Mouse (Mus musculus): ENCODE results near the gene Dpp4.

The Dpp4 gene

GRCm38 (mm10) chr2:62408701-62409201 is 3.3 kb downstream of the Dpp4 start:
- peak; percentile 62 for DNase-seq

DNA sequence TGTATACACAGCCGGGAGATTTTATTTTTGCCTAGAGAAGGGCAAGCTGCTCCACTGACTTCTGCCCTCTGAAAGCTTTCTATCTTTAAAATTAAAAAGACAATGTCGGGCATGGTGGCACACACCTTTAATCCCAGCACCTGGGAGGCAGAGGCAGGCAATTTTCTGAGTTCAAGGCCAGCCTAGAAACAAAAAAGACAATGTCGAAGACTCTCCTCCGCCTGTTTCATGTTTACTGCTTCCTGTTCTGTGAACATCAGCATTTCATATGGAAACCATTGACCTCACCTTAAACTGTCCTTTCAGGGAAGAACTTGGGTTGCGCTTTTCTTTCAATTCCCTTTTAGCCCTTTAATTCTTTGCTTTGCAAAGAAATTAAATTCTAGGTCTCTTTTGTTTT is 3.8 kb downstream of the Dpp4 start:
- DNase-seq = no peak

DNA sequence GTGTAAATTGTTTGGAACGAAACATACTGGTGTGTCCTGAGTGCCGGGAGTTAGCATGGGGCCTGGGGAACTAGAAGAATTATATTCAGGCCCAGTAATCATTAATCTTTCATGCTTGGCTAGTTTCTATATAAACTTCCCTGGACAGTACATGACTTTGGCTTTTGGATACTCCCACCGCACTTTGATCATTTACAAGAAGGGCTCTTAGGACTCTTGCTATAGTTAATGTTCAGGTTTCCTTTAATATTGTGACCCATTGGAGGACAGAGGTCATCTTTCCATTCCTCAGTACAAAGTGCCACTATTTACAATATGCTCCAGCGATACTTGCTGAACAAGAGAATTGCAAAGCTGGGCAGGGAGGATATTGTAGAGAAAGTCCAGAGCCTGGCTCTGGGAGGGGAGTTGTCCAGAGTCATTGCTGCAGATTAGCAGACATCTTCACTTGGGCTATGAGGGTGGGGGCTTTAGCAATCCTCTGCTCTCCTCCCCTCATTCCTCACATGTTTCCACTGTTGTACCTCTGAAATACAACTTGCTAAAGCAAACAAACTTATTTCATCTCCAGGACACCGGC is 8.4 kb downstream of the Dpp4 start:
- DNase-seq = peak; percentile 40

- peak; percentile 95 for DNase-seq
Observed at GRCm38 (mm10) chr2:62401011-62401410, 11.0 kb downstream of the Dpp4 start.

GRCm38 (mm10) chr2:62399832-62400231 is 12.2 kb downstream of the Dpp4 start:
- no peak for DNase-seq

GRCm38 (mm10) chr2:62399361-62399760 is 12.7 kb downstream of the Dpp4 start:
- DNase-seq = peak; percentile 91

DNA sequence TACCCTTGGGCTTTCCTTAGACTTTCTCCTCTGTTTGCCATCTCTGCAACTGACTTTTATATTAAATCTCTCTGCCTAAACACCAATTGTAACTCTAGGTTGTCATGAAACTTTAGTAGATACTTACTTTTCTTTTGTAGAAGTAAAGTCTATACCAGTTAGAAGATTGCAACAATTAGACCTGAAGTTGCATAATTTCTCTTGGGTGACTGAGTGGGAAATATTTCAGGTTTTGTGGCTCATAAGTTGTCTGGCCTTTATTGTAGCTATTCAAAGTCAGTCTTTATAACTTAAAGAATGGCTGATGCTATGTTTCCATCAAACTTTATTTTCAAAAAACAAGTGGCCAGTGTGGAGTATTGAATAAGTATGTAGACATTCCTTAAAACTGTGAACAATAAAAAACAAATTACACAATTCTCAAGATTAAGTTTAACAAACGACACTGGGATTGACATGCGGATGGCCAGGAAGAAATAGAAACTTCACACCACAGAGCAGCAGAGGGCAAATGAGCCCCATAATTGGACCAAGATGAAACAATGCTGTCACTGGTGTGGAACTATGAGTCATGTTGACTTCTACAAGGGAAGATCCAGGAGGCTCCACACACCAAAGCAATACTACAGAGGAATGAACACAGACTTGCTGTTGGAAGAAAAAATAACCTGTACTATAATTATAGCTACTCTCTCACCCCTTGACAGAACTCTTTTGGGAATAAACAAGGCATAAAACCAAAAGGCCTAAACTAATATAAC is 13.7 kb downstream of the Dpp4 start:
- DNase-seq = peak; percentile 68

DNA sequence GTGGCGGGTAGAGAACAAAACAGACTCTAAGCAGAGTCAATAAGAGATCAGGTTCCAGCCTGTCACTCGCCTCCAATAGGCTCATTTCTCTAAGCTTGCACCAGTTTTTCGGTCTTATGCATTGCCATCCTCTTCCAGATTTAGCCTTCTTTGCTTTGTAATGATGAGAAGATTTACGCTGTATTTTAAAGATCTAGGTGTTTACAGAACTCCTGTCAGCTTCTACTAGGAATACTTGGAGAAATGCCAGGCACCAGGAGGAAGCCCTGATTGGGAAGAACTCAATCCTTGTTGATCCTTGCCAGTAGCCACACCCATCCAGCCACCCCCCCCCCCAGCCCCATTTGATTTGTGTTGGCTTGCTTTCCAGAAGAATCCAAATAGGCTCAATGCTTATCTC is 14.4 kb downstream of the Dpp4 start:
- DNase-seq = peak; percentile 79

DNA sequence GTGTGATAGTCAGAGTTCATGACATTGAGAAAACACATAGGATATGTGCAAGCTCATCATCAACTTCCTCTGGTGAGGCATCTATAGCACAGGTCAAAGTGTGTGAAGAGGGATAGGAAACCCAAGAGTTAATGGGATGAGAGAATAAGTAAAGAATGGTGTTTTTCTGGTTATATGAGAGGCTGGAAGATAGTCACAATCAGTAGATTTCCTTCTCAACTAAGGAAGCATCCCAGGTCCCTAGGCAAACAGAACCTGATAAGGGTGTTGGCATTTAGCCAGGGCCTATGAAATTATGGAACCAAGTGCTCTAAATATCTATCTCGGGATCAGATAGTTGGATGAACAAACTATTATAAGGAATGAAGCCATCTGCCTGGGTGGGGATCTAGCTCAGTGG is 15.2 kb downstream of the Dpp4 start:
- no peak for DNase-seq

- DNase-seq = peak; percentile 36
Observed at GRCm38 (mm10) chr2:62394800-62395199, 17.2 kb downstream of the Dpp4 start.

DNA sequence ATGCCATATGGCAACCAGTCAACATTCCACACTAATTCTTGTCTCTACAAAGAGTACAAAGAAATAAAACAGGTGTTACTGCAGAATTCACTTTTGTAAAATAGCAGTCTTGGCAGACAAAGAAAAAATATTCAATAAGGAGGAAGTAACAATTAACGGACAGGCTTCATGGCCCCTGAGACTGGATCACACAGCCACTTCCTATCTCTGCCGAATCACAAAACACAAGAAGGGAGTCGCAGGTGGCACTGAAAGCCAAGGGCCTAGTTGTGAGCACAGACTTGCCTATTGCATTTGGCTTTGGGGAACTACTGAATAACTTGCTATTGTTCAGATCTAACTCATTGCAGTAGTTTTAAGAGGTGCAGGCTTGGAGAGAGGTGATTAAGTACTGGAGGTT is 19.9 kb downstream of the Dpp4 start:
- DNase-seq = no peak

GRCm38 (mm10) chr2:62390961-62391461 is 21.0 kb downstream of the Dpp4 start:
- peak; percentile 92 for DNase-seq

DNA sequence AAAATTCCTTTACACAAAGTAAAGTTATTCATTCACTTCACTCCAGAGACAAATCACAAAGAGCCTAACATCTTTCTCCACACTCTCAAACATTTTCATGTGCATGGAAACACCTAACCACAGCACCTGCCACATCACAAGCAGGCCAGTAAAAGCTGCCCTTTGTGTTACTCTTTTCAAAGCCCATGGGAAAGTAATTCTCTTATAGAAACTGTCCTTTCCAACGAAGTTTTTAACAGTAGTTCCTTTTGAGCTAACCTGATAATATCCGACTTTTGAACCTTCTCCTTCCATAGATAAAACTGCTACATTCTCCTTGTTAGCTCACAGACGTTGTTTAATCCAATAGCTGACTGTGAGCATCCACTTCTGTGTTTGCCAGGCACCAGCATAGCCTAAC is 21.7 kb downstream of the Dpp4 start:
- no peak for DNase-seq

GRCm38 (mm10) chr2:62388841-62389240 is 23.2 kb downstream of the Dpp4 start:
- peak; percentile 51 for DNase-seq

DNA sequence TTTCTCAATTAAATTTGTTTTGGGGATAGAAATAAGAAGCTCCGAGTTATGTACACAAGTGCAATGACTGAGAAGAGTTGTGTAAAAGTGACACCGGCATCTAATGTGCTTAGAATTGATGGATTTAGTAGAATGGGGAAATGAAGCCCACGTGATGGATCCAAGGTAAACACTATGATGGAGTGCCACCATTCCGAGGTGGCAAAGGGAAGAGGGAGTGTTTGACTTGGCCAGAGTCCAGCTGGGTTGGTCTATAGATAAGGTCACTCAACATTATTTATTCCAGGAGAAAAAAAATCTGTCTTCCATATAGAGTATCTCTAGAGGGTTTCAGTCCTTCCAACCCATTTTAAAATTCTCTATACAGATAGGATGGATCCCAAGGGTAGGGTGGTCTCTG is 28.8 kb downstream of the Dpp4 start:
- no peak for DNase-seq

DNA sequence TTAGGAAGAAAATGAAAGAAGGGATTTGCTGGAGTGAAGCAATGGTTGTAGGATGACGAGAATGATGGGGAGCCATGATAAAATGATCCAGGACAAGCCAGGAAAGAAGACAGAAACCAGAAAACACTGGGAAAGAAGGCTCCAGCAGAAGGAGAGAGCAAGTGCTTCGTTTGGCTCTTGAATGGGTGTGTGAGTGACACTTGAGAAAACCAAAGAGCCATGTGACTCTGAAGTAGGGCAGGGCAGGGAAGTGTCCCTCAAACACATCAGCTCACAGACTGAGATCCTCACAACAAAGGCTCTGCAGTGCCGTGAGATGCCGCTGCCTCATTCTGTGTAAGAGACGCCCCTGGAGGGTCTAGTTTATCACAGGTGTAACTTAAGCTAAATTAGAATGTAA is 29.6 kb downstream of the Dpp4 start:
- DNase-seq = no peak

GRCm38 (mm10) chr2:62381756-62382155 is 30.3 kb downstream of the Dpp4 start:
- DNase-seq = peak; percentile 88

DNA sequence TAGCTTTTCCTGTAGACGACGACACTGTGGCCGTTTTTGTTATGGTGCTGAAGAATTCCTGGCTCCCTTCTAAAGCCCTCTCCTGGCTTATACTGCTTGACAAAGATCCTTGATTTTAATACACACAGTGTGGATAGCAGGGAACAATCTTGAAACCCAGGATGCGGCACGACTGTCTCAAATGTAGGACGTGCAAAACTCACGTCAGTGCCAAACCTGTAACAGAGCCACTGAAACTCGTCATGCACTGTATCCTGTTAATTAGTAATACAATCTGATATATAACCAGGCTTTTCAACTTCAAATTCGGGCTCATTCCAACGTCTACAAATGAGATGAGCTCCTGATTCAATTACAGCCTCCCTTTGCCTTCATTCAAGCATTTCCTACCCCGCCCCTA is 38.3 kb downstream of the Dpp4 start:
- DNase-seq = no peak

- DNase-seq = no peak
Observed at GRCm38 (mm10) chr2:62370048-62370447, 42.0 kb downstream of the Dpp4 start.

DNA sequence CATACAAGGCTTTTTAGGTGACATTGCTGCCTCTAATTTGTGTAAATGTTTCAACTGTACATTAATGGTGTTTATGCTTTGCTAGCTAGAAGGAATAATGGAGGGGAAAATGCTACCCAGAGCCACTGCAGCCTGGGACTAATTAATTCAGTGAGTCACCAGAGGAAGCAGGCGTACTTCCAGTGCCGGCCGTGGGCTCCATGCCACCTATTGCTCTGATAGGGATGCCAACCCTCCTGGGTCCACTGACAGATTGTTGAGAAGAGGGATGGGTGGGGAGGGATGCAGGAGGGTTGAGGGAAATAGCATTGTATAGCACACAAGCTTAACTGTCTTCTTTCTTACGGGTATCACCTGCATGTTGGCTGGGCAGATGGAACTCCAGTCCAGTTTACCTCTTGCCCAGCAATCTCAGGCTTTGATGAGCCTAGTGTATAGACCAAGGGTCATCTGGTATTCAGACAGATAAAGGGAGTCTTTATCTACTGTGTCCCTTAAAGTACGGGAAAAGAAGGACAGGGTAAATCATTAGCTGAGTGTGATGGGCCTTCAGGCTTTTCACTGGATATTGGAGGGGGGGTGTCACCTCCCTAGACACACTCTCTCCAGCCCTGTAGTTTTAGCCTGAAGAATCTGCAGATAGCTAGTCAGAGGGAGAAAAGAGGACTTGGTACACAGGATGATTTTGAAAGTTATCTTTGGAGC is 43.5 kb downstream of the Dpp4 start:
- no peak for DNase-seq

- DNase-seq = no peak
Observed at GRCm38 (mm10) chr2:62363606-62364005, 48.4 kb downstream of the Dpp4 start.

DNA sequence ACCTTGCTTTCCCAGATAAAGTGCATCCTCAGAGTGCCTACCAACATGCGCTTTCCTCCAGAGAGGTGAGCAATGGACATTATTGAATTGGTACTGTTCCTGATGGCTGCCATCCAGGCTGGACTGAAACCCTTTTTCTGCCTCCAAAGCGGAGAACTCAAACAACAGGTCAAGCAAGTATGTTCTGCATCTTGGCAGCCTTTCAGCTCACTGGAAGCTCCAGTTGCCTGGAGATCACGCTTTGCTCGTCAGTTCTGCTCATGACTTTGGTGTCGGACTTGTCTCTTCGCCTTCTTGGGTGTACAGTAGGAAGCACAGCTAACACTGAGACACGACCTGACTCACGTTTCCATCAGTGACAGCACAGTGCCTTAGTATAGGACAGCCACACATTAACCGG is 49.8 kb downstream of the Dpp4 start:
- no peak for DNase-seq

DNA sequence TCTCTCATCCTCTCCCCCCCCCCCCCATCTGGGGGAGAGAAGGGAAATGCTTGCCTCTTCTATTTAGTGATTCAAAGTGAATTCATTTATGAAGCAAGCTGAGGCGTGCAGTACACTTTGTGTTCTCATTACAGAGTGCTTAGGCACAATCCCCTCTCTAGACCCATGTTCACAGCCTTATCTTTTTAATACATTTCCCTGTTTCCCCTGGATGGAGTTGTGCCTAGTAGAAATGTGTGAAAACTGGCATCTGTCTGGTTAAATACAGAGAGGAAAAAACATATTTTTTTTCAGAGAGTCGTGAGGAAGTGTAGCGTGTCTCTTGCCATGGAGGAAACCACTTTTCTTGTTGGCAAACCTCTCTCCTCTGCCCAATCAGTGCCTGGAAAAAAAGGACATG is 50.5 kb downstream of the Dpp4 start:
- no peak for DNase-seq

- DNase-seq = no peak
Observed at GRCm38 (mm10) chr2:62360872-62361271, 51.2 kb downstream of the Dpp4 start.
